Mouse (Mus musculus): ENCODE data around the gene Ptprt.

Gene Ptprt

DNA sequence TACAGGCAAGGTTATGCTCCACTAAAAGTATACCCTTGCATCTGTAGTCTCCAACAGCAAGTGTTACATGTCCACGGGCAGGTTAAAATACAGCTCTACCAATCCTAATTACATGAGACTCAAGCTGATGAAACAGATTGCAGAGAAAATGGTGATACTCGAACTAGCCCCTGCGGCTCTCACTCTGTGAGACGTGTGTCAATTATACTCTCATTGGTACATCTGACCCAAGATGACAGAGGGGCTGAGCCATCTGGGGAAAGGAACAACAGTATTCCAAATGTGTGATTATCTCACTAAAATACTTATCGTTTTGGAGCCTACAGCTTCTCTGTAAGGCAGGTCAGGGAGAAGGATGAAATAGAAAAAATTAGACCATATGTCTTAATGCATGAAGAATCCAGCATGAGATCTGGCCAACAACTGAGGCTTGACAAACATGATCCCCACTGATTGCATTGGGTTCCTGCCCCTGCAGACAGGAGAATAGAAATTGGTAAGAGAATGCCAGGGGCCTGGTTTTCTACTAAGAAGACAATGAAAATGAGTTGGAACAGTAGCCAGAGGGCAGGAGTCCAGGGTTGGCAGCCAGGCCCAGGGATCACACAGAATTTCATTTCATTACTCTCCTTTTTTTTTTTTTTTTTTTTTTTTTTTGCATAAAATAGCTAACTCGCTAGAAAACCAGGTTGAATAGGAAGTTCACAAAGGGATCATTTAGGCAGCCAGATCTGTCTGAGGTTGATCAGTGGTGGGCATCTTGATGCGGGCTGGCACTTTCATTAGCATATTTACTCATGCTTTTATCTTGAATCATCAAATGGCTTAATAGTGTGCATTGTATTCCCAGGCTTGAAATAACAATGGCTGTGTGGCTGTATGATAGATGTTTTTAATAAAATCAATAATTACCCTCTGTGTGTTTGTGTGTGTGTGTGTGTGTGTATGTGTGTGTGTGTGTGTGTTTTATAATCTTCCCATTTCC lies 699.5 kb downstream of the Ptprt start:
- no peak for DNase-seq (ENCODE audit: low read depth, low spot score)

DNA sequence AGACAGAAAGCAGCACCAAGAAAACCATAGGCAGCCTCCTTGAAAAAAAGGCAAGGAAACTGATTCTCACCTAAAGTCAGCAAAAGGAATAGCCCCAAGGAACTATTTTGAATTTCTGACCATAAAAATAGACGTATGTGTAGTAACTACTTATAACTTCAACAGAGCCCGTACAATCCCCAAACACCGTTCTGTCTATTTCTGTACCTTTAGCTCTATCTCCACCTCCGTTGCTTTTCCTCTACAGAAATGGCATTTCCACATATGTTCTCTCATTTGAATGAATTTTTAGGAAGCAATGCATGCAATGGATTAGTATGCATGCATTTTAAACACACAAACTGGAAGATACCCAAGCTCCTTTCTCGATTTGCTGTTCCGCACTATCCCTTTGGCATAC lies 715.5 kb downstream of the Ptprt start:
- no peak for DNase-seq (ENCODE audit: low read depth, low spot score)

DNA sequence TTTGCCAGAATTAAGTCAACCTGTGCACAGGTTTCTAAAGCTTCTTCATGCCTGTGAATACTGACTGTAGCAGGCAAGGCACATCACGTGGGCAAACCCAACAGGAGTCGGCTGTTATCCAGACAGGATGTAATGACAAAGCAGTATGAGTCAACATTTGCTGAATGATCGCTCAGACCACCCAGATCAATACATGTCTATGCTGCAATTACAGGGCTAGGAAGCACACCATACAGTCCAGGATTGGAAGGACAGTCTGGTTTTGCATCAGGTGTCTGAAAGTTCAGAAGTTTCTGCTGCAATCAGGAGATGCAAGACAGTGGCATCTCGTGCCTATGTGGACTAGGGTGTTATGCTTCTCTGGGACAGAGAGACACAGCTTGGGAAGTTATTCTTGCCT lies 716.3 kb downstream of the Ptprt start:
- DNase-seq (ENCODE audit: low read depth, low spot score): no peak

DNA sequence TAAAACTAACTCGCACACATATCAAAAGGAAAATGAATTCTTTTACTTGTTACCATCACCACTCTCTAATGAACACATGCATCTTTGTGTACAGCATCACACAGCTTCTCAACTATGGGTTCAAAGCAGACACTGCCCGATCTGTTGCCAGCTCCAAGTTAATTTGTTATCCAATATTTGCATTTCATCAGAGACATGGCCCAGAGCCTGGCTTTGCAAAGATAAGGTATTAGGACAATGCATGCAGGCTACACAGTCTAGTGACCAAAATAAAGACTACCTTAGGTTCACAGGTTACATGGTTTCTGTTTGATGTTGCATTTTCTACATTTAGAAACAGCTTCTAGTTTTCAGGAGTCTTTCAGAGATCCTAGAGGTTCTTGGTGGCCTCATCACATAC lies 719.0 kb downstream of the Ptprt start:
- DNase-seq (ENCODE audit: low read depth, low spot score): no peak

DNA sequence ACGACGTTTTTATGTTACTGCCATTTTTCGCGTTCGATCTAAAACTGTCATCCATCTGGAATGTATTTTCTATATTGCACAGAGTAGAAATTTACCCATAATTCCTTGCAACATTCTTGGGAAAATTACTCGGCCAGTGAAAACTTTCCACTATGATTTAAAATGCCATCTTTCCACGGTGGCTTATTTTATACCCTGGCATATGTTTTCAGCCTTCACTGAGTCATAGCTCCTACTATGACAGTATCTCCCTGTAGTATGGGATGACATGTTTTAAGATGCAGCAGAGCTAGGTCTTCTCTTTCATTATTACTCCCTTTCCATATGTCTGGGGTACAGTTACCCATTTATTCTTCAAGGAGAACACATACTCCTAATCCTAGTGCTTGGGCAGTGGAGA lies 753.7 kb downstream of the Ptprt start:
- DNase-seq (ENCODE audit: low read depth, low spot score): no peak

DNA sequence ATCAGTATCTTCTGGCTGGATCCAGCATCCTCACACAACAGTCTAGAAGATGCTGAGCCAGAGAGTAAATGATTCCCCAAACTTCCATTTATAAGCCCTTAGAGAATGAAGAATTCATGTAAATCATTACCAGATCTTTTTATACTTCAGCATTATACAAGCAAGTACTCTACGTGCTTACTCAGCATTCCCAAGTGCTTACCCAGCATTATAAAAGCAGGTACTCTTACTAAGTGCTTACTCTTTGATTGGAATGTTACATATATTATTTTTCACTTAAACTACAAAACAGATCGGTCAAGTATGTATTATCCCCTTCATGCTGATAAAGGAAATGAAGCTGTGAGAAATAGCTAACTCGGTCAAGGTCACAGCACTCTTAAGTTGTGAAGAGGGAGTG lies 758.8 kb downstream of the Ptprt start:
- DNase-seq (ENCODE audit: low read depth, low spot score): no peak

DNA sequence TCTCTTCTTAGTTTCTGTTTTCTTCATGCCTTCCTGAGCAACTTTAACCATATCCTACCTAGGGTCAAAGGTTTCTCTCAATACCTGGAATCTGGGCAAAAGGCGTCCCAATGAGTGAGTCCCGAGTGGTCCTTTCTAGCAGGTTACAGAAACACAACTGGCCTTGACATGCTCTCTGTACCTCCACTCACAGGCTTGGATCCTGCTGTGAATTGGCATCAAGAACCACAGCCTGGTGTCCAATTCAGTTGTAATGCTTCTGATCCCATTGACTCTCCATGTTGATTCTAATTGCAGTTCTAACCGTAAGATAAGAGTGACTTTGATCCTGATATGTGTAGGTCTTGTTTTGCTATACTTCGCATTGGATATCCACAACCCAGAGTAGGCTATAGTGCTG lies 776.5 kb downstream of the Ptprt start:
- no peak for DNase-seq (ENCODE audit: low read depth, low spot score)

DNA sequence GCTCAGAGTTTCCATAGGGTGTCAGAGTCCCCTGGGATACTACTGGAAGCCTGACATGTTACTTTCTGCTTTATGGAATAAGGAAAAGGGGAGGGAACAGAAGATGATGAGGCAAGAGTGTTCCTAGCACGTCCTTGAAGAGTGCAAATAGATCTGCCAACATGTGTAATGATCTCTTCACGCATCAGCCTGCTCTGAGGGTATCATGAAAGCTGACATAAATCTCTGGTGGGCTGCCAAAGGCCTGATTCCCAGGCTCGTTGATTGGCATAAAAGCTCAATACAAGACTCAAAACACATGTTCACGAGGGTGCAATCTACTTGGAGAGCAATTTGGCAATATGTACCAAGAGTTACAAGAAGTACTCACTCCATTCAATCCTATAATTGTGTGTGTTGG lies 778.4 kb downstream of the Ptprt start:
- no peak for DNase-seq (ENCODE audit: low read depth, low spot score)

DNA sequence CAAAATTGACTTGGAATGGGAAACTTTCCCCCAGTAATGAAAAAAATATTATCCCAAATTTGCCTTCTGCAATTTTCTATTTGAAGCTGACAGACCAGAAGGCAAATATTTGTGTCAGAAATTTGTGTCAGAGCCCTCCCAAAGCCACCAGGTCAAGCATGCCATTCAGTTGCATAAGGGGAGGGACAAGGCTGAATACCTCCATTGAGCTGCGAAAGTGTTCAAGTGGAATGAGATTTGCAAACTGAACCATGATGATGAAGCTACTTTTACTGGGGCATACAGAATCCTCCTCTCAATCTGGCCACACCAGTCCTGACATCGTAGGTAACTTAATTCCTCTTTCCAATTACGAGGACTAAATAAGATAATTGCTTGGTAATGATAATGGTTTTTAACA lies 780.0 kb downstream of the Ptprt start:
- DNase-seq (ENCODE audit: low read depth, low spot score): no peak

DNA sequence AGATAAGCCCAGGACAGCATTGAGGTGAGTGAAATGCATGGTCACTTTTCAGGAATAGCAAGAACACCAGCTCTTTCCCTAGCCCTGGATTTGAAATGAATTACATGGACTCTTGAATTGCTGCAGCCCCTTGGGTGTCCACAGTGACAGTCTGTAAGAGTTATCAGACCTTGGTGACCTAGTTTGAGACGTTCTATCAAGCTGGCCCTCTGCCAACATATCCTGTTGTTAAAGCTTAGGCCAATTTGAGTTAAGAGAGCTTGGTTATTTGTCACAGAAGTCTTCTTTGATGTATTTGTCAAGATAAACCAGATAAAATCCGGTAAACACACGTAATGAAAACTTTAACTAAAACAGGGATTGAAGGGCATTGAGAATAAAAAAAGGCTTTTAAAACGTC lies 795.7 kb downstream of the Ptprt start:
- no peak for DNase-seq (ENCODE audit: low read depth, low spot score)

DNA sequence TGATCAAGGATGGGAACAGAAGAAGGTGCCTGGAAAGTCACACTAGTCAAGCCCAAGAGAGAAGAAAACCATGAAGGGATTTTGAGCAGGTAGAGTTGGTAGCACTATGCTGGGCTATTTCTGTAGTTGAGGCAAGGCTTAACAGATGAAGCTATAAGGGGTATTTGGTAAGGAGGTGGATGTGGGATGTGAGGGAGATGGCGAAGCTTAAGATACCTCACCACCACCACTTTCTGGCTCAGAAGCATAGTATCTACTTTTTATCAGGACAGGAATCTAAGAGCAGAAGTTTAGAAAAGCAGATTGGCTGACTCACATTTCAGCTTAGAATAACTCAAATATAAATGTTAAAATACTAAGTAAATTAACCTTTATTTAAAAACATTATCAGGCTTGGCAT lies 802.1 kb downstream of the Ptprt start:
- no peak for DNase-seq (ENCODE audit: low read depth, low spot score)

DNA sequence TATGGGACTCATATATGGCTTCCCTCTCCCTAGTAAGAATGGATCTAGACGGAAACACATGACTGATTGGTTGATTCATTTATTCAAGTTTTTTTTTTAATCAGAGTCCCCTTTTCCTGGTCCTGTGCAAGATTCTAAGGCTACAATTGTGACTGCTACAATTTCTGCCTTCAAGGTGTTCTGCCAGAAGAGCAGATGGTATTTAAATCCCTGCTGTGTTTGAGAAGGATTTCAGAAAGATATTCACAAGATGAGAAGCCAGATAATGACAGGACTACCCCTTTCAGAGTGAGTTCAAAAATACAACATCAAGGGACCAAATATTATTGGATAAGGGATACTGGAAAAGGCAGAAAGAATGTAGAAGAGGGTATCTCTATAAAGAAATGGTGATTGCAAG lies 802.6 kb downstream of the Ptprt start:
- no peak for DNase-seq (ENCODE audit: low read depth, low spot score)

DNA sequence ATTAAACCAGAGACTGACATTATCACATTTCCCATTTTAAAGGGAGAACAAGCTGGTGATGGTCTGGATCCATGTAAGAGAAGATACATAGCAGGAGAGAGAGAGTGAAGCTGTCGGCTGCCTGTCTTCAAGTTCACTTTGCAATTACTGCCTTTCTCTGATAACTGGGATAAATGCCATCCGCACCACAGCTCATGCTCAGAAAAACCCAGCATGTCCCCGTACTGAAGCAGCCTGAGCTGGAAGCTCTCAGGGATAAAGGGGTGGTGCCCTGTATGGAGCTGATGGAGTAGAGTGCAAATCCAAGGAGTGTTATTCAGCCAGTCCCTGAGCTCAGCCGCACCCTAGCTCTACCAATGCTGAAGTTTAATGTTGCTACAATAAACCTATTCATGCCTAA lies 825.9 kb downstream of the Ptprt start:
- DNase-seq (ENCODE audit: low read depth, low spot score): no peak

DNA sequence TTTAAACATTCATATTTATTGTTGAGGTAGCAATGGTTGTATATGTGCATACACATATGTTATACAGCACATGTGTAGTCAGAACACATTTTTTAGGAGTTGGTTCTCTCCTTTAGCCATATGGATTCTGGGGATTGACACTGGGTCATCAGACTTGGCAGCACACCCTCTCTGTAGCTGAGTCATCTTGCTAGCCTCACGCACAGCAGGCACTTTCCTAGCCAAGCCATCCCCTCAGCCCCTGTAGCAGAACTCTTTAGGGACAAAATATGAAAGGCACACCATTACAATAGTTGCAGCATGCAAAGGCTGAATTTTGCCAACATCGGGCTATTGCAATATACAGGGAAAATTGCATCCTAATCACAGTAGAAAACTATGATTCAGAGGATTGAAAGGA lies 827.1 kb downstream of the Ptprt start:
- DNase-seq (ENCODE audit: low read depth, low spot score): no peak

DNA sequence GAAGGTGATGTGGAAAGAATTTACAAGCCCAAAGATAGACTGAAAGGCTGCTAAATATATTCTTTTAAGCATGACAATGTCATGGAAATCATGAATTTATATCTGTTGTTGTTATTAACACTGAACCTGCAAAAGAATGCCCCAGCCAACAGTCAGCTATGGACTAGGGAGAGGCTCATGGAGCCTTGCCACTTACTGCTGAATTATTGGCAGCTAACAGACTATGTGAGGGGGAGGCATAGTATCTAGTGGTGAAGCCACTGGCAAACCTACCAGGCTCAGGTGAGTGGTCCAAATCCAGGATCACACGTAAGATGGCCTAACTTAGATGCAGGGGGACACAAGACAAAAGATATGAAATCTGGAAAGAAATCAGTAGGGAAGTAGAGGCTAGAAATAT lies 847.6 kb downstream of the Ptprt start:
- DNase-seq (ENCODE audit: low read depth, low spot score): no peak

DNA sequence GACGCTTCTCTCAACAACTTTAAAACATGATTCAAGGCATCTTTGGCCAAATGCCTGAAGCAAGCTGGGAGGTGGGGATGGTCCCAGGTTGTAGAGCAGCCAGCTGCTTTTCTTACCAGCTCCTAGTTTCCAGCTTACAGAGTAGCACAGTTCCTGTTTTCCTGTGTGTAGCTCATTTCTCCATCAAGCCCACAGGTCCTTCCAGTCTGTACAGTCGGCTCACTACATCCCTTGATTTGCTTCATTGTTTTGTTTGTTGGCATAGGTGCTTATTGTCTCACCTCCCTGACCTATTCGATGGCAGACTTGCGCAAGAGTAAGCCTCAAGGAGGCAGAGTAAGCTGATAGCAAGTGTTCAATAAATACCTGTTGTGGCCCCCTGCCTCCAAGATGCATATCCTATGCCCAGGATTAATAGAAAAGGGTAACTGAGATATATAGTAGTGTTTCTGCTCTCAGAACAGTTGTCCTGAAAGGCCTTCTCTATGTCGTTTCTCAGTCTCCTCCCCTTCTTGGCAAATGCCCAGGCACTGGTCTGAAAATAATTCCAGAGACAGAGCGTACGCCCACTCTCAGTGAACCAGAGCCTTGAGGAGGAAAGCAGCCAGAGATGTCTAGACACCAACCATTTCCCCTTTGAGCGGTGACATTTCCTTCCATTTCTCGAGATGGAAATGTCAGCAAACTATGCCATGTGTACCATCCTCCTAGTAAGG lies 852.7 kb downstream of the Ptprt start:
- DNase-seq (ENCODE audit: low read depth, low spot score): no peak

DNA sequence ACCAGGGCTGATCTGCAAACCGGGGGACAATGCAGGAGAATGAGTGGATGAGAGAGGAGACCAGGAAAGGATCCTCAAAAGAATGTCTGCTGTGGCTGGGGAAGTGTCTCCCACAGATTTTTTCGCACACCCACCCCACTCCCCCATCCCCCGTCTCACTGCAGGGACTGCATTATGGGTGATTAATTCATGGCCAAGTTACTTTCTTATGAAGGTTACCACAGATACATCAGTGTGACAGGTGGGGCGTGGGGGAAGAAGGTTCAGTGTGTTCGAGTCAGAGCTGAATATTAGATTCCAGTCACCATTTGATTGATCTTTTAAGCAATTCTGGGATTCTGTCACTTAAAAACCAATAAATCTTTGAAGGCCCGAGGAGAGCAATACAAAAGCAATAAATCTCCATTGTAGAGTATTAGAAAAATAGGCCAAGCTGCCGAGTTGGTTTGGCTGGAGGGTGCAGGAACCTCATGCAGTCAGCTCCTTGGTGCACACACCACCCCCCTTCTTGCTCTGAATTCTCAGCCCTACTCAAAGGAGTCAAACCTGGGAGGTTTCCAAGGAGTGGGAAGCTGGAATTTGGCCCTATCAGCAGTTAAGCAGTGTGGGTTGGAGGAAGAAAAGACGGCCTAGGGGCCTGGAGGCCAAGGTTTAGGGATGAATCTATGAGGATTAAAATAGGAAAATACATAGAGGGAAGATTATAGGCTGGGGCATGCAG lies 854.5 kb downstream of the Ptprt start:
- DNase-seq (ENCODE audit: low read depth, low spot score): no peak

DNA sequence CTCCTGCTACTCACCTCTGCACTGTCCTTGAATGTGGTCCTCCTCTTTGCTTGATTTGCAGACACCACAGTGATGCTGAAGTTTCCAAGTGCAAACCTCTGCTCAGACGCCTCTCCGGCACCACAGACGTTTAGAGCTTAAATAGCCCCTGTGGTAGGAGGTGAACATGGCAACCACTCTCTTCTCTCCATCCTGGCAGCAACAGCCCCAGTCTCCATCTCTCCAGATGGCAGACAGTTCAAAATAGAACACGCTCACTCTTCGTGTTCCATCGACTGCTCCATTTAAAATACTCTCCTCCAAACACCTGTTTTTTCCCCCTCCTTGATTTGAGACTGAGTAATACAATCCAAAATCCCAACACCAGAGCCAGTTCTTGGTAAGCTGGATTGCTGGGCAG lies 861.0 kb downstream of the Ptprt start:
- no peak for DNase-seq (ENCODE audit: low read depth, low spot score)

DNA sequence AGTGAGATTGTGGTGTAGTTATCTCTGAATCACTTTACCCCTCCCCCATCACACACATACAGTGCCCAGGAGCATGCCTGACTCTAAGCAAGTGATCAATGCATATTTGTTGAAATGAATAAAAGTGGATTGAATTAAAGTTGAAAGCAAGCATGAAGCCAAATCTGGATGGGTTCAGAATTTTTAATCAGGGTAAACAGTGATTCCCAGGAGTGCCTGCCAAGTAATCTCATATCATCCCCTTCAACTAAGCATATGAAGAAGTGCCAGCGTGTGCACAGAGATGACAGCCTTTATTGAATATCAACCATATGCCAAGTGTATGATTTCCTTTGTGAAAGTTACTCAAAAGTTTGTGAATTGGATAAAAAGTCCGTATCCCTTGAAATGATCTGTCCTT lies 893.4 kb downstream of the Ptprt start:
- DNase-seq (ENCODE audit: low read depth, low spot score): no peak

DNA sequence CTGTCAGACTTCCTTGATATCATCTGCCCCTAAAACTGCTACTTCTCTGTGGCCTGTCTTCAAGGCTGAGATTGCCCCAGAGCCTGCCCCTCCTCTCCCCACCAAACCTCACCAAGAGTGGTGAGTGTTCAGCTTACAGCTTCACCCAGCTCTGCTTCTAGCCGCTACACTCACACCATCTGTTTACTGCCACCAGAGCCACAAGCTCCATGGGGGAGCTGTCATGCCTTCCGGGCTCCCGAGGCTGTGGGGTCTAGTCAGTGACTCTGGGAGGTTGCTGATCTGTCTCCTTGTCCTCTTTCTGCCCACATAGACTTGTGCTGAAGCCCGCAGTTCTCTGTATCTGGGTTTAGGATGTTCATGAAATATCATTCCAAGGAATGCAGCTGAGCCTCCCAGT lies 947.9 kb downstream of the Ptprt start:
- DNase-seq (ENCODE audit: low read depth, low spot score): no peak

DNA sequence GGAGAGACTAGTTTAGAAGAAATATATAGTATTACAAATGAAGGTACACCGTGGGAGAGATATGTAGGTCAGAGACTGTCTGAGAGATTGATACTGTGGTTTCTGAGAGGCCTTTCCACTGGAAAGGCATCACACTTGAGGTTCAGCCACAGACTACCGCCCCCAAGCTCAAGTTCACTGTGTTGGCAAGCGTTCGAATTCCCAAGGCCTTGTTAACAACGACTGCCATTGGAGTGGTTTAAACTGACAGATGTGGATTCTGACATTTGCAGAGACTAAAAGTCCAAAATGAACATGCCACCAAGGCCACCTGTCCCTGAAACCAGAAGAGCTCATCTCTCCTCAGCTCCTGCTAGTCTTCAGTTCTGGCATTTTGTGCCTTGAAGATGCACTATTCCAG lies 951.6 kb downstream of the Ptprt start:
- no peak for DNase-seq (ENCODE audit: low read depth, low spot score)

DNA sequence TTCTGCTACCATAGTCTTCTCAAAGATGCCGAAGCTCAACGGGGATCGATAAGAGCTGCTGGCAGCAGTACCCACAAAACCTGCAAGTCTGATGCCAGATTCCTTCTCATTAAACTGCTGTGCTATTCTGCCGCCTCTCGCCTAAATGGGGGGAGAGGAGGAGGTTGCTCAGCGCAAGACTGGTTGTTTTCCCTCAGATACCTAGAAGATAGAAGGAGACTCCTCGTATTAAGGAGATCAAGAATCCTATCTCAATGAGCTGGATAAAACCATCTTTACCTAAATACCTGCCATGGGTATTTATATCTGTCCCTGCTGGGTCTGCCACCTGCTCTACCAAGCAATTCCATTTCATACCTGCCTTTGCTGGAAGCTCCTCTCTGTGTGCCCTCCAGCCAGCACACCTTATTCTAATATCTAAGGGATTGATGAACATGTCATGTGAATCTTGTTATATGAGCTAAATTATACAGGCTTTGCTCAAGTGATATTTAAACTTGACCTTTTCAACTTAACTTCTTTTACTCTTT lies 954.5 kb downstream of the Ptprt start:
- DNase-seq (ENCODE audit: low read depth, low spot score): no peak

Measured in R1 (cell line).